Mouse (Mus musculus): ENCODE data around the gene Nhsl2.
"Not testable (repeated sequence)": the region's sequence is repeated elsewhere in the genome, so short reads cannot be mapped to it uniquely, and the experiment has no call there.

Nhsl2 gene

DNA sequence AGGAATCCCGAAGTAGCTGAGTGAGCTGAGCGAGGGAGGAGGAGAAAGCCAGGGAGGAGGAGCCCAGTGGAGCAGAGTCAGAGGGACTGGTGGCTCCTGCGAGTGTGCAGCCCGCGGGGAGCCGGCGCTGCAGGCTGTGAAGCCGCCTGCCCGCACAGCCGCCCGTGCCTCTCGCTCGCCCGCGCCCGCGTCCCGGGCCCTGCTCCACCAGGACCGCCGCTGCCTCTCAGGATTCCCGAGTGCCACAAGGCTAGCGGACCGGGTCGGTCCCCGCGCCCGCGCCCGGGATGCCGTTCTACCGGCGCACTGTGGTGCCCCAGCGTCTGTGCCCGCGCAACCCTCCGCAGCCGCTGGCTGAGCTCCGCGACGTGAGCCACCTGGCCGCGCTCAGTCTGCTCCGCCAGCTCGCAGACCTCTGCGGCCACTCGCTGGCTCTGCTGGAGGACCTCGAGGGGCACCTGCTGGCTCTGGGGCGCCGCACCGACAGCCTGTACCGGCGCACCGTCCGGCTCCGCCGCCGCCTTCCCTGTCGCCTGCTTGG is at the start of gene Nhsl2:
TSS of gene Nhsl2 (plus strand) at position 105 of the 541 bp plus-strand sequence.
- peak; percentile 58 for DNase-seq

DNA sequence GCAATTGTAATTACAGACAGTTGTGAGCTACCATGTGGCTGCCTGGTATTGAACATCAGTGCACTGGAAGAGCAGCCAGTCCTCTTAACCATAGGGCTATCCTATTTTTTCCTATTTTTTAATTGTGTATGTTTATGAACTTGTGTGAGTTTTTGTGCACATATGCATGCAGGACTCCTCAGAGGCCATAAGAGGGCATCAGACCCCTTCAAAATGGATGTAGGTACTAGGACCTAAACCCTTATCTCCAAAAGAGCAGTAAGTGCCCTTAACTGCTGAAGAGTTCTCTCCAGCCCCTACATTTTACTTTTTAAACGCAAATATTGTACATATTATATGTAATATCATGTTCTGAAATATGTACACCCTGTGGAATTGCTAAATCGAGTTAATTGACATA is 43.7 kb upstream of the Nhsl2 start:
- peak; percentile 14 for DNase-seq

DNA sequence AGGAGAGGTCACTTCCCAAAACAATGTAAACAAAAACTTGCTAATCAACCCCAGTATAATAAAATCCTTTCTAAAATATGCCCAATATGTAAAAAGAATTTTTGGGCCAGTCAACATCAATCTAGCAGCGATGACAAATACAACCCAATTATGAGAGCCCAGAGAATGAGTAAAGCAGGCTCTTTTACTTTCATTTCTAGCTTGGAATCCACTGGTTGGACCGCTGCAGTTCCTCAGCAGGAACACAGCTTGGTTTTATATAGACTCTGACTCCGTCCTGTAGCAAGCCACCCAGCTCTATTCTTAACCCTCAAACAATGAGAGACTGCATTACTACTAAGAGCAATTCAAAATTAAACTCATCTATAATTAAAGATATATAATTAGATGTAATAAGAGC is 37.4 kb upstream of the Nhsl2 start:
- DNase-seq: no peak

DNA sequence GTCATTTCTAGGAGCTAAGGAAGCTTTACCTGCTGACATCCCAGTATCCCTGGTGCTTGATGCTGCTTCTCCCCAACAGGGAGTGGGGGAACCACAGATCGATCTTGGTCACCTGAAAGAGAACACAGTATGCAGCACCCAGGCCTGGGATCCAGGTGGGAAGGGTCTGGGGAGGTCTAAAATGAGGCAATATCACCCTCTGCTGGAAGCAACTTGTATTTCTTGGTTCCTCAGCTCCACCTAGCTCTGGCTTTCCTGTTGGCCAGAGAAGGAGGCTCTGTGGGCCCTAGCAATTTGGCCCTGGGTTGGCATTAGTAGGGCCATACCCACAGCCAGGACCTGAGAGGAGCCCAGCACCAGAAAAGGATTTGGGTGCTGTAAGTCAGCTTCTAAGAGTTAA is 30.0 kb upstream of the Nhsl2 start:
- DNase-seq: no peak

DNA sequence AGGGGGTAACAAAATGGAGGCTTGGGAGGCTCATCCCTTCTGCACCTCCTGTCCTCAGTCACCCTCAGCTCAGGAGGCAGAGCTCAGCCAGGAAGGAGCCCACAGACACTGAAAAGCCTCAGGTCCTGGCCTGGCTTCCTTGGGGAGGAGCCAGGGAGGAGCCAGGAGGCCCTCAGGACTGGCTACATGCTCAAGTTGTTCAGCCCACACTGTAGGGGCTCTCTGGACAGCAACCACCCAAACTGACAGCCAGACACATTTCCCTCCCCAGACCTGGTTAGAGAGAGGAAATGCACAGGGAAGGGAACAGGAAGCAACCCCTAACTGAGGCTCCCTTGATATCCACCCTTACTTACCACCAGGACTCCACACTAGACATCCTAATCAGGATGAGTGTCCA is 29.2 kb upstream of the Nhsl2 start:
- DNase-seq: not testable (repeated sequence)

DNA sequence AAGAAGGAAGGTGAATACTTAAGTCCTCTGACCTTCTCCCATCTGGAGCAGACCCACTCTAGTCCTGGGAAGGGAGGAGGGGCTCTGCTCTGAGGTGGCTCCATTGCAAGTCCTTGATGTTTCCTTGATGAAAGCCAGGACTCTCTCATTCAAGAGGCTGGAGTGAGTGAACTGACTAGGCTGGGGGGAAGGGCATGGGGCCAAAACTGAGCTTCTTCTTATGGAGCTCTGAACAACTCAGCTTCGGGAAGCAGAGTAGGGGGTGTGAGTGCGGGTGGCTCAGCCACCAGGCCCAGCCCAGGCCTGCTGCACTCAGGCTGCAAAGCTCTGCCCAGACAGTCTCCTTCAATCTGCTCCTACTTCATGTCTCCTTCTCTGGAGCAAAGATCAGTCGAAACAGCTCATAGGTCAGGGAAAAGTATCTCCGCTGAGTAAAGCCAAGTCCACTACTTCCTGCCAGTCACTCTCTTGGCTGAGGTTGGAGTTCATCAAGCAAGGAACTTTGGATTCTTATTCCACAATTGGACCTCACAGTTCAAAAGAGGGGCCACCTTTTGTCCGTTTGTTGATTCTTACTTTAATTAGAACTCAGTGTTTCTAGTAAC is 1.9 kb upstream of the Nhsl2 start:
- DNase-seq: peak; percentile 52

DNA sequence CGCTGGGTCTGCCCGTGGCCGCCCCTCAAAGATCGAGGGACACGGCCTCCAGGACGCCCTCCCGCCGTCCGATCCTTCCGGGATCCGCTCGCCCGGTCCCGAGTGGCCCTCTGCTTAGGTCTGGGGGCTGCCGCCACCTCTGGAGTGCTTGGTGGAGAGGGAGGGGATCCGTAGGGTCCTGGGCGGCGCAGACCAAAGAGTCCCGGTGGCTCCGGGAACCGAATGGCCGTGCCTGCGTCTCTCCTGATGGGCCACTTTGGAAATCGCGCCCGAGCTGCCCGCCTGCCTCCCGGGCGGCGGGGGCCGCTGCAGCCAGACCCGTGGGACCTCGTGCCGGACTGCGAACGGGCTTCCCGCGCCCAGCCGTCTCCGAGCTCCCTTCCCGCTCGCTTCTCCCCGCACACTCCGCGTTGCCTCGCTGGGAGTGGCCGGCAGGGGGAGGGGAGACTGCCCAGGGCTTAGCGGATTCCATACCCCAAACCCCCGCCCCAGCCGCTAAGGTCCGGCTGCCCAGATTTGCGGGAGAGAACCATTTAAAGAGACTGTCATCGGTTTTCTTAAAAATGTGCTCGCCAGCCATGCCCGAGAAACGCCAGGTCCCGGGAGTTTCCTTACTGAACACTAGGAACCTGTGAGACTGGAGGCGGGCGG is 841 bp downstream of the Nhsl2 start:
- peak; percentile 18 for DNase-seq

DNA sequence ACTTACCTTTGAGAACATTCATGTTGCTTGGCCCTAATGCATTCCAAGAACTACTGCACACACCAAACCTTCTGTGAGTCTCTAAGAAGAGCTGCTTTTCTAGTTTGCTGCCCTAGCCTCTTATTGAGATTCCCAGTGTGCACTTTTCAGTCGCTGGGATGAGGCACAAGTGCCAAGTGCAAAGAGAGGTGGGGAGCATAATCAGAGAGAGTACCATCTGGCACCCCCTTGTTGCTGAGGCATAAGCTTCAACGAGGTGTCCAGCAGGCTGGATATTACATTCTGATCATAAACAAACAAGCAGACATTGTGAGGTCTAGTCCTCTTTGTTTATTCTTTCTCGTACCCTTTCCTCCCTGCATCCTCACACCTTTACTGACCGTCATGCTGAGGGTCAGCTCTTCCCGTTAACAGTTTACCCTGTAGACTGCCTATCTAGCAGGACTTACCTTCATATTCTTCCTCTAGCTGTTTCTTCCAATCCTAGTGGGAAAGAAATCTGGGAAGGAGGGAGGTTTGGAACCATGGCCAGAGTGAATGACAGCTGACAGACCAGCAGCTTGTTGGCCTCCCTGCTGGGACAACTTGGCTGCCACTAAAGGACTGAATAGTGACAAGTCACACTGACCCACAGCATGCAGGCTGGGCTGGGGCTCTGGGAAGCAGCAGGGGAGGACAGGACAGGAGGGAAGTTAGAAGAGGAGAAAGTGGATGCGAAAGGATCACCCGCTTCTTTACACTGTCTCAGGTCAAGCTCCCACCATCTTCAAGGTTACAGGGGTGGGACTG is 2.6 kb downstream of the Nhsl2 start:
- no peak for DNase-seq

DNA sequence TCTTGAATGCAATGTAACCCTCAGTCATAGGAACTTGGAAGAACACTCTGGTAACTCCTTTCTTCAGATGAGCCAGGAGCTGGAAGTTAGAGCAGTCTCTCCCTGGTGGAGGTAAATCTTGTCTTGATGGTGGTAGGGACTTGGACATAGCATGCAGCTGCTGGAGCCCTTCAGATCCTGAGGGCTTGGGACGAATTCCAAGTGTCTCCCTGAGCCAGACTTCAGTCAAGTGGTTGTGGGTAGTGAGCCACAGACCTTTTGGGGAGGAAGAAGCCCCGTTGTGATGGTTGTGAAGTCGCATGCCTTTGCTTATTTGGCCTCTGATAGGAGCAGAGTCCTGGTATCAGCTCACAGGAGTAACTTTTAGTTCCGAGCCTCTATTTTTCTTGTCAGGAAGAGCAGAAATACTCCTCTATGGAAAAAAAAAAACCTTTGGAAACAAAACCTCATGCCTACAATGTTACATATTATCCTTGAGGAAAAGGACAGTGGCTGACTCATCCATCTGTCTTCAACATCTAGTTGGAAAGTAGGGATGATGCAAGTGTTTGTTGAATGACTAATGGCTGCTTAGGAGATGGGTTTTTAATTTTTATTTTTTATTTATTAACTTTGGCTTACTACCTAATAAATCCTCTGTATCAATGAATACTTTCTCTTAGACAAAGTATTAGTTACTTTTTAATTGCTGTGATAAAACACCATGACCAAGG is 14.6 kb downstream of the Nhsl2 start:
- DNase-seq: no peak

DNA sequence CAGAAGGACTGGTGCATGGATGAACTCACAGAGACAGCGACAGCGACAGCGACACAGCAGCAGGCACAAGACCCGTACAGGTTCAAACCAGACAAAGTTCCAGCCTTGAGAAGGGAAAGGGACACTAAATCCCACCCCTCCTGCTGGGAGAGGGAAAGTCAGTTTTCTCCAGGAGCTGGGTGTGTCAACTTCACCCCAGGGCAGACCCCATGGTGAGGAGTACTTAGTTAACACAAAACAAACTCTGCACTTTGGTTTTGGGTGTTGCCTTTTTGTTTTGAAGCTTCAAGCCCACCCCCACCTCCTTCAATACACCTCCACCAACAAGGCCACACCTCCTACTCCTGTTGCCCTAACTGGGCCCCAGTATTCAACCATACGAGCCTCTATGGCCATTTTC is 15.6 kb downstream of the Nhsl2 start:
- no peak for DNase-seq

DNA sequence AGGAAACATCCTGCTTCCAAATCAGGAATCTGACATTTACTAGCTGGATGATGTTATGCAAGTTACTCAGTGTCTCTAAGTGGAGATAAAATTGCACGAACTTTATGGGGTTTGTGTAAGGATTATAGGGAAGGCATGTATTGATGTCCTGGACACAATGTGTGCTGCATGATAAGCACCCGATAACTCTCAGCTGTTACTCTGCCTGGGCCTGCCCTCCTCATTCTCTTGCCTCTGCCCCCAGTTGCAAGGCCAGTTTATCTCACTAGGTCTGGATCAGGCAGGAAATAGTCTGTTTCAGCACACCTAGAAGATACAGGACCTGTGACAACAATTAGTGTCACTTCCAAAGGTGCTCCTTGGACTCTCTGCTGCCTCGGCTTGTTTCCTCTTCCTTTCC is 25.0 kb downstream of the Nhsl2 start:
- DNase-seq: no peak

DNA sequence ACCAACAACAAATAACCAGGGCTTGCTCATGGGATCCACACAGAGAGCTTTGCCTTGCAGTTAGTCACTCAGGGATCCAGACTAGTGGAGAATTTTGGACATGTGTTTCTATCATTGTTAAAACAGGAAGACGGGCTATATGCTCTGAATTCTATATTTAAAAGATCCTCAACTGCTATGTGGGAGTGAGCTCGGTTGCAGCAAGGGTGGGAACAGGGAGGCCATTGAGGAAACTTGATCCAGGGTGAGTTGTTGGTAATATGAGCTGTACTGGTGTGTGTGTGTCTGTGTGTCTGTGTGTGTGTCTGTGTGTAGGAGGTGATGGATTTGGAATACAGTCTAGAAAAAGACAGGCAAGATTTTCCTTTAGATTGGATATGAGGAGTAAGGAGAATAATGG is 25.7 kb downstream of the Nhsl2 start:
- DNase-seq: no peak

DNA sequence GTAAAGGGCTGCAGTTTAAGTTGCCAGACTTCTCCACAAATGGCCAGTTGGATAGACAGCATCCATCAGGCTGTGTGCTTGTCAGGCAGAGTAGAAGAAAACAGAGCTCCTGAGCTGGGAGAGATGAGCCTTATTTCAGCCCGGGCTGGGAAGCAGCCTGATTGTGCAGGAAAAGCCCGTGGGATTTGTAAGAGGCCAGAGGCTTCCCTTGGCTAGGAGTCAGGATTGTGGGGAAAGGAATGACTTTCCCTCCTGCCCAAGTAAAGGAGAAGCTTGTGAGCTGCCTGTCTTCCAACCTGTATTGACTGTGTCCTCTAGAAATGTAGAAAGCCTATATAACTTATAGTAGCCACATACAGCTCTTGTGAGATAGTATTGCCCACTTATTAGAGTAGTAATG is 27.0 kb downstream of the Nhsl2 start:
- DNase-seq: no peak

DNA sequence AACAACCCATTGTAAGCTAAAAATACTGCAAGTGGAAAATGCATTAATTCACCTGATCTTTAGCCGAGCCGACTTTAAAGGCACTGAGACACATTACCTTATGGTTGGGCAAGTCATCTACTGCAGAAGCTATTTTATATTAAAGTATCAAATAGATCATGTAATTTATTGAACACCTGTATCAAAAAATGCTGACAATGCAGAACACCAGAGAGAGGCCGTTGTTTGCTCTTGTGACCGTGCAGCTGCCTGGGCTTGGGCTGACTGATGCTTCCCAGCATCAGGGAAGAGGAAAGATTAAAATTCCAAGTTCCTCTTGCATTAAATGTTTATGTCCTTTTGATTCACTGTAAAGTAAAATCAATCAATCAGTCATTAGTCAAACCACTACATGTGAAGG is 28.7 kb downstream of the Nhsl2 start:
- DNase-seq: no peak

DNA sequence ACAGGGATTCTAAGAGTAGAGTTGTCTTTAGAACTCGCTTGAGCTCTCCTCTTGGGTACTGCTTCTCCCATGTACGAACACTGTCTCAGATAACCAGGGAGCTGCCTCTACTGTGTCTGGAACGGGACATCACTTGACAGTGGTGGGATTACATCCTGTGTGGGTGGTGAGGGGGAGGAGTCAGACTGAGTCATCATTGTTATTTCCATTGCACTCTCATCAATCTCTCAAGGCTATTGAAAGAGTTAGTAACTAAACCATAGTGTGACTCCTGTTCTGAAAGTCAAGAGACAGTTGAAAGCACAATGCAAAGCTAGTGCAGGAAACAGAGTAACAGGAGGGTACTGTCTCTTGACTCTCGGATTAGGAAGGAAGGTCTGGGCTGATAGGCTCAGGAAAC is 29.4 kb downstream of the Nhsl2 start:
- no peak for DNase-seq

DNA sequence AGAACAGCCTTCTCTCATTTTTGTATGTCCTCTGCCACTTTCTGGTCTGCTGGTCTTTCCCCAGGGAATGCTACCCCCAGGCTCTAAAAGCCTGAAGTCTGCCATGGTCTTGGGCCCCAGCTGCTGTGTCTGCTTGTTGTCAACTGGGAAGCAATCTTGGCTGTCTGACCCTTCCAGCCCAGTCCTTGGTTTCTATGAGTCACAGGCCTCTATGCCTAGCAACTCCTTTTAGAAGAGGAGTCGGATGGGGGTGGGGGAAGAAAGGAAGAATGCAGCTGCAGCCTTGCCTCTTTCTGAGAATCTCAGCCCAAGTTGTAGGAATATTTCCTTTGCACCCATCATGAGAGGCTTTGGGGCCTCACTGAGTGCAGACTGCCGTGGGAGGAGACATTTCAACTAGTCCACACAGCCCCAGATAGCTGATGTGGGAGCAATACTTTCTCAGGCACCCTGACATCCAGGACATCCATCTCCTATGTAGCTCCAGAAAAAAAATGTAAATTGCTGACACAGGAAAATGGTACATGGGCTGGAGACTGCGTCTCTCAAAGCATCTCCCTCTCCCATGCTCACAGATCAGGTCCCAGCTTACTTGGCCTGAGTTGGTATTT is 33.1 kb downstream of the Nhsl2 start:
- peak; percentile 10 for DNase-seq

DNA sequence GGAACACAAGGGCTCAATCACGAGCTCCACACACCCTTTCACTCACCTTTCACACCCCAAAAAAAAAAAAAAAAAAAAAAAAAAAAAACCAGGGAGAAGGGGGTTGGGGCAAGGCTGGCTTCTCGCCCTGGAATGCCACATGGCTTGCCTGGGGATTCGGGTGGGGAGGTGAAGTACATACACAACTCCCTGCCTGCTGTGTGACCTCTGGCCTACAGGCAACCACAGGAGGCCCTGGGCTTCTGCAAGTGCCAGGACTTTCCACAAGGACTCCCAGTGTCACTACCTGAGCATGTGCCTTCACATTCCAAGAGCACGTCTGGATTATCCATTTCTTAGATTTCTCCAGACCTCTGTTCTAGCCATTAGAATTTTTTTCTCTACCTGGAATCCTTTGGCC is 40.2 kb downstream of the Nhsl2 start:
- DNase-seq: no peak

DNA sequence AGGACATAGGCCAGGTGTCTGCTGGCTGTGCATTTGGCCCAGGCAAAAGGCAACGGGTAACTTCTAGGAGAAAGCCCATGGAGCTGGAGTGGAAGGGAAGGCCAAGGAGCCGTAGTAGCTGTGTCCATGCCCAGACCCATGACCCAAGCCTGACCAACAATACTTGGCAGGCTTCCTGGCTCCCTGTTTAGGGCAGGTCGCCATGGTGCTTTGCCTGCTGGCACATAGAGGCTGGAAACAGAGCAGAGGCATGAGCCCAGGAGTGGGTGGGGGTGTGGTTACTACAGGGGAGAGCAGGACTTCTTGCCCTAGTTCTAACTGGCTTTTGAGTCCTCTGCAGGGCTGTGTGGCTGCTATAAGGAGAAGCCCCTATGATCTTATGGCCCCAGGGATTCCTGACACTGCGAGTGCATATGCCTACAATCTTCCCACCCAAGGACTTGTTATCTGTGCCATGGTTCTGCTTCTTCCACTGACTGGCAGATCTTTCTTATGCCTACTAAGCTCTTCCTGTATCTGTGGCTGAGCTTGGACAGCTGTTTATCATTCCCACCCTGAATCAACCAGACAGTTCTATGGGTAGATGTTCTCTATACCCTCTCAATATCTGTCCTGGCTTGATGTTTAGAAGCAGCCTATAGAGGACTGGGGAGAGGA is 40.8 kb downstream of the Nhsl2 start:
- DNase-seq: peak; percentile 12

DNA sequence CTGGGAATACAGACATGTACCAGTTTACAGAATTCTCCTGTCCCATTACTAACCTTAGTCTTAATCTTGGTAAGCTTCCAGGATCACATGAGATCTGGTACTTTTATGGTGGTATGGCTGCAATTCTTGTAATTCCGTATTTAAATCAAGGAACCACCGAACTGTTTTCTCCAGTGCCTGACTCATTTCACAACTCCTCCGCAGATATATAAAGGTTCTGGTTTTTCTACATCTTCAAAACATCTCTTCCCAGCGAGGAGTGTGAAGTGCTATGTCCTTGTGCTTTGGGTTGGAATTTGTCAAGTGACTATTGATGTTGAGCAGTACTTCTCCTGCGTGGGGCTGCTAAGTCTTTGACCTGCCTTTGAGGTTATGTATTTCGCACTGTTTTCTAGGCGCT is 44.6 kb downstream of the Nhsl2 start:
- no peak for DNase-seq

DNA sequence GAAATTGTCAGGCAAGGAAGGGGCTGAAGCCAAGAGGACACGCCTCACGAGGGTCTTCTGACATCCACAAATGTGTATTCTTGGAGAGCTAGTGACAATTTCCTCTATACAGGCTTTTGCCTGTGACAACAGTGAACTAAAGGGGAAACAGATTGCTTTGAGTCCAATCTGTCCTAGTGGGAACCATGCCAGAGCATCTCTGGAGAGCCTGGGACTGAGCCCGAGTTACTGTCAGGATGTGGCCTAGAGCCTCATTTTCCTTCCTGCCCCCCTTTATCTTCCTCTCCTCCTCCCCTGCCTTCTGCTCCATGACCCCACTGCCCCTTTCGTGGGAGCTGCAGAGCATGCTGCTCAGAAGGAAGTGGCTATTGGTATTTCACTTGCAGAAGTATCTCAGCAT is 49.2 kb downstream of the Nhsl2 start:
- DNase-seq: peak; percentile 4

DNA sequence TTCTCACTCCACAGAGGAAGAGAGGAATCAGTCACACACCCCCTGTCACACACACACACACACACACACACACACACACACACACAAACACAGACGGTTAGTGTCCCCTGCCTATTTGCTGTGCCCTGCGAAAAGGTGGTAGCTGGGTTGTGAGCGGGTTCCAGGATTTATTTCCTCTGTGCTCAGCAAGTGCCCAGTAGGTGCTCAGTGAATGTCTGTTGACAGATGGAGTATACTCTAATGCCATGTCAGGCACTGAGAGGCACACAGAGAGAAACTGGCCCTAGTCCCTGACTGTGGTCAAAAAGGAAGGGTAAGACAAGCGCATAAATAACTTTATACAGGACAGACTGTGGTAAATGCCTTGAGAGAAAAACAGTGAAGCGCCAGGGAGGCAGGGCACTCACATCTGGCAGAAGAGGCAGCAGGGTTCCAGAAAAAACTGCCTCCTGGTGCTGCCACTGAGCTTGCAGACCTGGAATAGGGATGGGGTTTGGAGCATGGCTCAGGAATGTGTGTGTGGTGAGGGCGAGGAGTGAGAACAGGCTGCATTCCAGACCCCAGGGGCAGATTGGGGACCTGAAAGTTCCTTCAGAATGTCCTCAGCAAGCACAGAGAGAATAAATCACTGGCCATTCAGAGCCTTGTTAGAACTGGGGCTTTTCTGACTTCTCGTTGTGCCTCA is 52.8 kb downstream of the Nhsl2 start:
- no peak for DNase-seq

DNA sequence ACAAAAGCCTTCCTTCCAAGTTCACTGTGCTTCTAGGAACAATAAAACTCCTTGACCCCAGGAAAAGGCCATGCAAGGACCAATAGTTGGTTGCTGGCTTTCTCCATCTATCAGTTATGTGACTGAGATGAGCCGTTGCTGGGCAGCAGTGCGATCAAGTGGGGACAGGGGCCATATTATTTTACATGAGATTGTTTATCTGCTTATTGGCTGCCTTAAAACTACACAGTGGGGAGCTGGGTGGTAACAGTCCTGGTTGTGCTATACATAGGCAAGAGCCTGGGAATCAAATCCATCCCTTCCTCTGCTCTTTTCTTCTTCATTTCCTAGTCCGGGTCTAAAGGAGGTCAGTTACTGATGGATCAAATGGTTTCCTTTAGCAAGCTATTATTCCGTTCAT is 53.4 kb downstream of the Nhsl2 start:
- no peak for DNase-seq
